Mouse (Mus musculus) forebrain, embryonic 11.5 days (tissue): ENCODE results near the gene Parl. TPM values are rescaled to one million over a fixed set of nuclear protein-coding genes. Genes with fewer than 3 reads are reported as not detected.

Experiments used
- ATAC-seq: fragments of 200-750 bp; cut with Nextera tagmentation; replicated peaks from 2 replicates; pipeline ENCODE4 v1.8.0; 2017; ENCODE audit warnings: moderate TSS enrichment; ENCODE audit not compliant: low FRiP score
- DNase-seq: peaks from one replicate; pipeline ENCODE4 v3.0.0-alpha.2; 2017; ENCODE audit warnings: low spot score
- H3K27ac ChIP-seq: fragments of 300-500 bp; sonication (generic); 2 replicates; pipeline ENCODE4 v1.5.1; 2014; ENCODE audit warnings: low read depth, low read length
- H3K27me3 ChIP-seq: fragments of 300-500 bp; sonication (generic); 2 replicates; pipeline ENCODE4 v1.6.1; 2014; ENCODE audit warnings: mild to moderate bottlenecking, low read length, mixed read lengths; ENCODE audit not compliant: control insufficient read depth, insufficient read depth
- H3K36me3 ChIP-seq: fragments of 300-500 bp; sonication (generic); 2 replicates; pipeline ENCODE4 v1.6.1; 2014; ENCODE audit warnings: mild to moderate bottlenecking, low read length, moderate library complexity, mixed read lengths; ENCODE audit not compliant: control insufficient read depth, insufficient read depth
- H3K4me1 ChIP-seq: fragments of 300-500 bp; sonication (generic); replicated peaks from 2 replicates; pipeline ENCODE4 v1.6.1; 2014; ENCODE audit warnings: low read length, mixed read lengths; ENCODE audit not compliant: control insufficient read depth, insufficient read depth
- H3K4me2 ChIP-seq: fragments of 300-500 bp; sonication (generic); 2 replicates; pipeline ENCODE4 v1.6.1; 2014; ENCODE audit warnings: low read depth, mild to moderate bottlenecking, low read length, moderate library complexity, mixed read lengths; ENCODE audit not compliant: severe bottlenecking
- H3K4me3 ChIP-seq: fragments of 300-500 bp; sonication (generic); 2 replicates; pipeline ENCODE4 v1.5.1; 2014; ENCODE audit warnings: low read depth, low read length
- H3K9ac ChIP-seq: fragments of 300-500 bp; sonication (generic); 2 replicates; pipeline ENCODE4 v1.6.1; 2014; ENCODE audit warnings: low read length
- H3K9me3 ChIP-seq: fragments of 300-500 bp; sonication (generic); 2 replicates; pipeline ENCODE4 v1.6.1; 2016; ENCODE audit warnings: low read length, mixed read lengths; ENCODE audit not compliant: control insufficient read depth
- WGBS: fragments of 180-500 bp; shearing (Covaris S2); extraction: QIAGEN DNeasy Blood & Tissue Kit; methylation state at CpG from one replicate; pipeline ENCODE4 v1.1.7; 2014; 5-methylcytosine and 5-hydroxymethylcytosine counted together
- polyA plus RNA-seq: library from polyadenylated mRNA; unstranded; fragments of >200 nt; fragmentation: Nextera tagmentation; extraction: Ambion mirVana; gene quantifications from 2 replicates; pipeline ENCODE4 v1.2.1, GENCODE M21; 2014

The Parl gene
- polyA plus RNA-seq, 1 experiment from 2014 or later = 103 TPM

- Histone ChIP-seq H3K36me3 (no peaks in the 10 kb centered on the region), H3K27ac (no peak overlapping the region), H3K4me2 (no peak overlapping the region), H3K9ac (no peak overlapping the region), H3K4me1 (no peaks in the 10 kb centered on the region), H3K9me3 (no peaks in the 10 kb centered on the region), H3K4me3 (no peak overlapping the region), H3K27me3 (no peaks in the 10 kb centered on the region)
- DNase-seq (no peak), ATAC-seq (no peak)
- WGBS = 84% methylated on average over 5 of the region's 5 CpGs
Observed at GRCm38 (mm10) chr16:20257926-20258325, 44.3 kb downstream of the Parl start.

GRCm38 (mm10) chr16:20248442-20249174, 53.6 kb downstream of the Parl start:
- Histone ChIP-seq H3K27me3 (no peaks in the 10 kb centered on the region), H3K4me1 (no peaks in the 10 kb centered on the region), H3K9me3 (no peaks in the 10 kb centered on the region), H3K36me3 (no peaks in the 10 kb centered on the region), H3K27ac (no peak overlapping the region), H3K4me3 (no peak overlapping the region), H3K9ac (no peak overlapping the region), H3K4me2 (no peak overlapping the region)
- DNase-seq (no peak), ATAC-seq (no peak)
- 83% methylated on average over 9 of the region's 9 CpGs for WGBS

- no peak overlapping the region for H3K9ac ChIP-seq
- H3K4me2 ChIP-seq = no peak overlapping the region
- no peaks in the 10 kb centered on the region for H3K4me1 ChIP-seq
- no peaks in the 10 kb centered on the region for H3K36me3 ChIP-seq
- no peaks in the 10 kb centered on the region for H3K9me3 ChIP-seq
- no peak overlapping the region for H3K27ac ChIP-seq
- DNase-seq (no peak), ATAC-seq (no peak)
- no peaks in the 10 kb centered on the region for H3K27me3 ChIP-seq
- H3K4me3 ChIP-seq = no peak overlapping the region
Observed at GRCm38 (mm10) chr16:20247103-20247502, 55.1 kb downstream of the Parl start.

- no peaks in the 10 kb centered on the region for H3K9me3 ChIP-seq
- under 1% methylated on average over 90 of the region's 90 CpGs for WGBS
- H3K4me1 ChIP-seq = peaks cover 4% of the 10 kb centered on the region; the same call in 1 of the 2 replicates
- no peaks in the 10 kb centered on the region for H3K36me3 ChIP-seq
- H3K9ac ChIP-seq = peak within 1 kb of the TSS; percentile 73
- ATAC-seq (peak; percentile 84), DNase-seq (peak; percentile 81)
- no peaks in the 10 kb centered on the region for H3K27me3 ChIP-seq
- H3K4me2 ChIP-seq = peak within 1 kb of the TSS; percentile 86
- peak within 1 kb of the TSS; percentile 68 for H3K4me3 ChIP-seq
- no peak within 1 kb of the TSS for H3K27ac ChIP-seq
Observed at GRCm38 (mm10) chr16:20240468-20241414, 61.4 kb downstream of the Parl start, which contains the start of gene Map6d1. Map6d1 (minus strand) TSS chr16:20241358.

GRCm38 (mm10) chr16:20238646-20239045, 63.5 kb downstream of the Parl start:
- 91% methylated on average over 4 of the region's 4 CpGs for WGBS
- Histone ChIP-seq H3K9me3 (no peaks in the 10 kb centered on the region), H3K36me3 (no peaks in the 10 kb centered on the region), H3K9ac (no peak overlapping the region), H3K27me3 (no peaks in the 10 kb centered on the region), H3K4me3 (no peak overlapping the region), H3K4me1 (peaks cover 4% of the 10 kb centered on the region; the same call in 1 of the 2 replicates), H3K4me2 (no peak overlapping the region), H3K27ac (no peak overlapping the region)
- DNase-seq (no peak), ATAC-seq (no peak)

- no peaks in the 10 kb centered on the region for H3K9me3 ChIP-seq
- 48% methylated on average over 4 of the region's 4 CpGs for WGBS
- no peak overlapping the region for H3K27ac ChIP-seq
- no peak overlapping the region for H3K4me2 ChIP-seq
- peaks cover 4% of the 10 kb centered on the region; the same call in 1 of the 2 replicates for H3K4me1 ChIP-seq
- no peaks in the 10 kb centered on the region for H3K27me3 ChIP-seq
- no peaks in the 10 kb centered on the region for H3K36me3 ChIP-seq
- ATAC-seq (no peak), DNase-seq (no peak)
- H3K9ac ChIP-seq = no peak overlapping the region
- no peak overlapping the region for H3K4me3 ChIP-seq
Observed at GRCm38 (mm10) chr16:20237426-20237825, 64.8 kb downstream of the Parl start.

- H3K27ac ChIP-seq = no peak overlapping the region
- H3K4me2 ChIP-seq = no peak overlapping the region
- no peak overlapping the region for H3K4me3 ChIP-seq
- 80% methylated on average over 4 of the region's 4 CpGs for WGBS
- no peak overlapping the region for H3K9ac ChIP-seq
- no peak for DNase-seq
- no peaks in the 10 kb centered on the region for H3K9me3 ChIP-seq
- no peak for ATAC-seq
- peaks cover 7% of the 10 kb centered on the region; the same call in 1 of the 2 replicates for H3K36me3 ChIP-seq
- no peaks in the 10 kb centered on the region for H3K4me1 ChIP-seq
- no peaks in the 10 kb centered on the region for H3K27me3 ChIP-seq
Observed at GRCm38 (mm10) chr16:20234406-20234805, 67.8 kb downstream of the Parl start.
